Mouse (Mus musculus): ENCODE data around the gene Nqo1.

- TF ChIP-seq POLR2A (IDR thresholded peaks at IDR 0.05; ENCODE audit: insufficient read depth, low read depth, low read length) (no peak), CTCF (IDR thresholded peaks at IDR 0.05; ENCODE audit: insufficient read depth, low read depth, low read length) (no peak)
Observed at GRCm38 (mm10) chr8:107449655-107450054, 46.6 kb upstream of the Nqo1 start.

Measured in olfactory bulb, adult 2 months (tissue).